Mouse (Mus musculus): ENCODE data around the gene Ddx51.

Gene Ddx51

GRCm38 (mm10) chr5:110653686-110654085, 435 bp downstream of the Ddx51 start:
- ATAC-seq (ENCODE audit: insufficient number of reproducible peaks, low FRiP score, low TSS enrichment), result no peak

- ATAC-seq (ENCODE audit: insufficient number of reproducible peaks, low FRiP score, low TSS enrichment), result no peak
Measured at GRCm38 (mm10) chr5:110659682-110660081, 6.4 kb downstream of the Ddx51 start.

GRCm38 (mm10) chr5:110664041-110664440, 10.8 kb downstream of the Ddx51 start:
- ATAC-seq (ENCODE audit: insufficient number of reproducible peaks, low FRiP score, low TSS enrichment), result no peak

- ATAC-seq (ENCODE audit: insufficient number of reproducible peaks, low FRiP score, low TSS enrichment), result no peak
Measured at GRCm38 (mm10) chr5:110664750-110665269, 11.6 kb downstream of the Ddx51 start.

GRCm38 (mm10) chr5:110665486-110666121, 12.4 kb downstream of the Ddx51 start:
- no peak for ATAC-seq (ENCODE audit: insufficient number of reproducible peaks, low FRiP score, low TSS enrichment)

- ATAC-seq (ENCODE audit: insufficient number of reproducible peaks, low FRiP score, low TSS enrichment), result no peak
Measured at GRCm38 (mm10) chr5:110682041-110682440, 28.8 kb downstream of the Ddx51 start.

- no peak for ATAC-seq (ENCODE audit: insufficient number of reproducible peaks, low FRiP score, low TSS enrichment)
Measured at GRCm38 (mm10) chr5:110698617-110699016, 45.4 kb downstream of the Ddx51 start.

GRCm38 (mm10) chr5:110704004-110704403, 50.8 kb downstream of the Ddx51 start:
- no peak for ATAC-seq (ENCODE audit: insufficient number of reproducible peaks, low FRiP score, low TSS enrichment)

GRCm38 (mm10) chr5:110709256-110709655, 56.0 kb downstream of the Ddx51 start:
- ATAC-seq (ENCODE audit: insufficient number of reproducible peaks, low FRiP score, low TSS enrichment), result no peak

Measured in cerebellum, adult (tissue).